Mouse (Mus musculus): ENCODE results near the gene 1700067K01Rik. TPM values are rescaled to one million over a fixed set of nuclear protein-coding genes. Genes with fewer than 3 reads are reported as not detected.

Gene 1700067K01Rik
- polyA plus RNA-seq, 1 experiment from 2014 or later = 0.69 TPM

DNA sequence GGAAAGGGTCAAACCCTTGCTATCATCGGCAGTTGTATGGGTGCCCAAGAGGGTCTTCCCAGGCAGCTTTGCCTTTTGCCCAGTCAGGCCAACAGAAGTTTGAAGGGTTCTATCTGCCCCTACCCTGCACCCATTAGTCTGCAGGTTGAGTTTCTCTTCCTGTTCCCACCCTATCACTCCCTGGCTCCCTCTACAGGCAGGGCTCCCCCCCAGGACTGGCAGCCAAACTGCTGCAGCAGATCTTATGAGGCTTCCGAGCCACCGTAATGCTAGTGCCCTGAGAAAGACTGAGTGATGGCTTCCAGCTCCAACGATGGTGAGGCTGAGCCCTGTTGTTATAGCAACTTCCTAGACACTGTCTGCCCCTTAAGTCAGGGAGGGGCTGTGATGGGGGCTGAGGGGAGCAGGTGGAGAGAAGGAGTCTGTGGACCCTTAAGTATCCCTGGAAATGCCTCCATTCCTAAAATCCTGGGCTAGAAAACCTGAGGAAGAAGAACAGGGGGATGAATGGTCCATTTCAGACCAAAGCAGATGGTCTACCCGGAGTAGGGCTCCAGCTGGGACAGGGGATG, 24.4 kb upstream of the 1700067K01Rik start:
- no peaks in the 10 kb centered on the region for H3K9me3 ChIP-seq (ENCODE audit: control insufficient read depth, low read length)
- peaks cover 43 to 71% of the 10 kb centered on the region in 2 experiments for H3K4me1 ChIP-seq (ENCODE audit: control insufficient read depth in 2 of 2, insufficient read depth in 2 of 2, low read length in 2 of 2)
- no peak overlapping the region; a peak in 1 of 4 replicates for H3K27ac ChIP-seq (replicated peaks in 1 of 2; ENCODE audit: control insufficient read depth in 1 of 2, insufficient read depth in 1 of 2, low read depth in 2 of 2, low read length in 2 of 2)
- 82% methylated on average over 5 of the region's 5 CpGs for WGBS
- H3K4me2 ChIP-seq (ENCODE audit: low read length) = no peak overlapping the region
- no peak overlapping the region for H3K4me3 ChIP-seq (ENCODE audit: control insufficient read depth in 1 of 2, insufficient read depth in 1 of 2, low read depth in 1 of 2, low read length in 2 of 2)
- no peak overlapping the region; the same call in 1 of the 2 replicates for H3K9ac ChIP-seq (ENCODE audit: low read length)
- H3K27me3 ChIP-seq (ENCODE audit: control insufficient read depth, insufficient read depth, low read length) = no peaks in the 10 kb centered on the region
- no peak for ATAC-seq (ENCODE audit: insufficient number of reproducible peaks, insufficient read depth, low FRiP score, low read depth)
- H3K36me3 ChIP-seq (ENCODE audit: control insufficient read depth, insufficient read depth, low read length) = peaks cover 25% of the 10 kb centered on the region

DNA sequence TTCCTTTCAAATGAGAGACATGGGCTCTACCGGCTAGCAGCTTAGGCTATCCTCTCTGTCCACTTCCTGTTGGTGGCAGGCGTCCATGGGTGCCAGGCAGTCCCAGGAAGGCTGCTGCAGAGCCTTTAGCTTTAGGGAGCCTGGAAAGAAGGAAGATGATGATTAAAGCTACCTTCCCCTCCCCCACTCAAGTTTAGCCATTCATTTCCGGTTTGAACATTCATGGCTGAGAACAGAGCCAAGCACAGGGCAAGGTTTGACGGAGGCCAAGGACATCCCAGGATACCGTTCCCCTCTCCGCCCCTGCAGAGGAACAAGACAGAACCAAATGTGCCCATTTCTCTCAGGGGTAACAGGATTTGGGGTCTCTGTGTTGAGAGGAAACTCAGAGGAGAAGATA, 23.7 kb upstream of the 1700067K01Rik start:
- no peak for ATAC-seq (ENCODE audit: insufficient number of reproducible peaks, insufficient read depth, low FRiP score, low read depth)
- no peak overlapping the region for H3K4me3 ChIP-seq (ENCODE audit: control insufficient read depth in 1 of 2, insufficient read depth in 1 of 2, low read depth in 1 of 2, low read length in 2 of 2)

DNA sequence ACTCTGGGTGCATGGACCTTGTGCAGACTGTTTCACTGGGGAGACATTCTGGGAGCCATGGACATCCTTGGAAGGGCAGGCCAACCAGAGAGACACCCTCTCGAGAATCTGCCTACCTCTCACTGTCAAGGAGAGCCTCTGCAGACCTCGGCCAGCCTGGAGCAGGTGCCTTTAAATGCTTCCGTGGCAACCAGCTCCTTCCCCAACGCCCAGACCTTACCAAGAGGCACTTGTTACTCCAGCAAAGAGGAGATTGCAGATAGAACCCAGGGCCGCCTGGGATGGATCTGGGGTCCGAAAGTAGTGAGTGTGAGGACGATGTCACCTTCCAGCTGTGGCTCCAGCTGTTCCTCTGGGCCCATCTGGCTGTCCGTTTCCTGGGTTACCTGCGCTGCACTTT, 23.1 kb upstream of the 1700067K01Rik start:
- WGBS = 60% methylated on average over 9 of the region's 9 CpGs
- Histone ChIP-seq H3K9me3 (ENCODE audit: control insufficient read depth, low read length) (no peaks in the 10 kb centered on the region), H3K36me3 (ENCODE audit: control insufficient read depth, insufficient read depth, low read length) (peaks cover 38% of the 10 kb centered on the region), H3K4me1 (ENCODE audit: control insufficient read depth in 2 of 2, insufficient read depth in 2 of 2, low read length in 2 of 2) (peaks cover 41 to 68% of the 10 kb centered on the region in 2 experiments), H3K27ac (replicated peaks in 1 of 2; ENCODE audit: control insufficient read depth in 1 of 2, insufficient read depth in 1 of 2, low read depth in 2 of 2, low read length in 2 of 2) (peak overlapping the region; percentile 46 to 98; a peak in 3 of 4 replicates), H3K4me3 (ENCODE audit: control insufficient read depth in 1 of 2, insufficient read depth in 1 of 2, low read depth in 1 of 2, low read length in 2 of 2) (no peak overlapping the region), H3K9ac (ENCODE audit: low read length) (peak overlapping the region; percentile 22; the same call in 1 of the 2 replicates), H3K4me2 (ENCODE audit: low read length) (peak overlapping the region; percentile 28), H3K27me3 (ENCODE audit: control insufficient read depth, insufficient read depth, low read length) (no peaks in the 10 kb centered on the region)
- no peak for ATAC-seq (ENCODE audit: insufficient number of reproducible peaks, insufficient read depth, low FRiP score, low read depth)

More for the DNA sequence above, 23.7 kb upstream of the 1700067K01Rik start:
- 34% methylated on average over 6 of the region's 6 CpGs for WGBS
- Histone ChIP-seq H3K9ac (ENCODE audit: low read length) (peak overlapping the region; percentile 22; the same call in 1 of the 2 replicates), H3K27ac (replicated peaks in 1 of 2; ENCODE audit: control insufficient read depth in 1 of 2, insufficient read depth in 1 of 2, low read depth in 2 of 2, low read length in 2 of 2) (peak overlapping the region; percentile 46 to 98; a peak in 3 of 4 replicates), H3K4me2 (ENCODE audit: low read length) (peak overlapping the region; percentile 28), H3K27me3 (ENCODE audit: control insufficient read depth, insufficient read depth, low read length) (no peaks in the 10 kb centered on the region), H3K36me3 (ENCODE audit: control insufficient read depth, insufficient read depth, low read length) (peaks cover 33% of the 10 kb centered on the region), H3K4me1 (ENCODE audit: control insufficient read depth in 2 of 2, insufficient read depth in 2 of 2, low read length in 2 of 2) (peaks cover 41 to 68% of the 10 kb centered on the region in 2 experiments), H3K9me3 (ENCODE audit: control insufficient read depth, low read length) (no peaks in the 10 kb centered on the region)

DNA sequence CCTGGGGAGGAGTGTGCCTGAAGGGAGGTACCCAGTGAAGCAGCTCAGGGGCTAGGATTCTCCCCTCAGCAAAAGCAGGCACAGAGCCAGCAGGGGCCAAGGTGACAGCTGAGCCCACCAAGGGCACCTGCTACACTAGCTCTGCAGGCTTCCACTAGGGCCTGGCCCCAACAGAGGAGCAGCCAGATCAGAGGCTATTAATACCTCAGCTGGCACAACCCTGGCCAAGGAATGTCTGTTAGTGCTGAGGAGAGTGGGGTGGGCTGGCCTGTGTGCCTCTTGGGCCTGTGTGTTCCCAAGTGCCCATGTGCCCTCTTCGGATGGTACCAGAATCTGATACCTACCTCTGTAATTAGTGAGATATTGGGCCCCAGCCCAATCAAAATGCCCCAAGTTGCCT, 21.1 kb upstream of the 1700067K01Rik start:
- H3K4me2 ChIP-seq (ENCODE audit: low read length) = peak overlapping the region; percentile 44
- peaks cover 58% of the 10 kb centered on the region for H3K36me3 ChIP-seq (ENCODE audit: control insufficient read depth, insufficient read depth, low read length)
- 47% methylated on average over 1 of the region's 1 CpGs for WGBS
- H3K9me3 ChIP-seq (ENCODE audit: control insufficient read depth, low read length) = no peaks in the 10 kb centered on the region
- H3K9ac ChIP-seq (ENCODE audit: low read length) = peak overlapping the region; percentile 62
- H3K27me3 ChIP-seq (ENCODE audit: control insufficient read depth, insufficient read depth, low read length) = no peaks in the 10 kb centered on the region
- ATAC-seq (ENCODE audit: insufficient number of reproducible peaks, insufficient read depth, low FRiP score, low read depth) = peak; percentile 88
- peak overlapping the region; percentile 95 to 98 for H3K27ac ChIP-seq (replicated peaks in 1 of 2; ENCODE audit: control insufficient read depth in 1 of 2, insufficient read depth in 1 of 2, low read depth in 2 of 2, low read length in 2 of 2)
- H3K4me1 ChIP-seq (ENCODE audit: control insufficient read depth in 2 of 2, insufficient read depth in 2 of 2, low read length in 2 of 2) = peaks cover 35 to 54% of the 10 kb centered on the region in 2 experiments
- no peak overlapping the region; a peak in 1 of 4 replicates for H3K4me3 ChIP-seq (ENCODE audit: control insufficient read depth in 1 of 2, insufficient read depth in 1 of 2, low read depth in 1 of 2, low read length in 2 of 2)

DNA sequence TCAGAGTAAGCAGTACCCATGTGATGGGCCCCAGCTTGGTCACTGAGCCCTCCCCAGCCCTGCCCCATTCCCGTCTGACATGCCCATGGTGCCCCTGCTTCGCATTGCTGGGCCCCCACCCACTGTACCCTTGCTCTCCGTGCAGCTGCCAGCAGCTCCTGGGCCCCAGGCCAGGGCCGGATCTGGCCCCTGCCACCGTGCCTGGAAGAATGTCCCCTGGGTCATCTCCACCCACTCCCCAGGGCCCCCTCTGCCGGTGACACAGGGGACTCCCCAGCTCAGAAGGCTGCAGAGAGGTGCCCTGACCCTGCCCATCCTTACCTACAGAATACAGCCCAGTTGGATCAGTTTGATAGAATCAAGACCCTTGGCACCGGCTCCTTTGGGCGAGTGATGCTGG, 20.5 kb upstream of the 1700067K01Rik start:
- peaks cover 64% of the 10 kb centered on the region for H3K36me3 ChIP-seq (ENCODE audit: control insufficient read depth, insufficient read depth, low read length)
- ATAC-seq (ENCODE audit: insufficient number of reproducible peaks, insufficient read depth, low FRiP score, low read depth) = peak; percentile 58; the same call in 1 of the 2 replicates
- peak overlapping the region; percentile 95 to 98 for H3K27ac ChIP-seq (replicated peaks in 1 of 2; ENCODE audit: control insufficient read depth in 1 of 2, insufficient read depth in 1 of 2, low read depth in 2 of 2, low read length in 2 of 2)
- H3K4me1 ChIP-seq (ENCODE audit: control insufficient read depth in 2 of 2, insufficient read depth in 2 of 2, low read length in 2 of 2) = peaks cover 35 to 51% of the 10 kb centered on the region in 2 experiments
- H3K9me3 ChIP-seq (ENCODE audit: control insufficient read depth, low read length) = no peaks in the 10 kb centered on the region
- peak overlapping the region; percentile 36 for H3K4me2 ChIP-seq (ENCODE audit: low read length)
- peak overlapping the region; percentile 62 for H3K9ac ChIP-seq (ENCODE audit: low read length)
- H3K27me3 ChIP-seq (ENCODE audit: control insufficient read depth, insufficient read depth, low read length) = no peaks in the 10 kb centered on the region
- 41% methylated on average over 8 of the region's 8 CpGs for WGBS
- H3K4me3 ChIP-seq (ENCODE audit: control insufficient read depth in 1 of 2, insufficient read depth in 1 of 2, low read depth in 1 of 2, low read length in 2 of 2) = no peak overlapping the region

DNA sequence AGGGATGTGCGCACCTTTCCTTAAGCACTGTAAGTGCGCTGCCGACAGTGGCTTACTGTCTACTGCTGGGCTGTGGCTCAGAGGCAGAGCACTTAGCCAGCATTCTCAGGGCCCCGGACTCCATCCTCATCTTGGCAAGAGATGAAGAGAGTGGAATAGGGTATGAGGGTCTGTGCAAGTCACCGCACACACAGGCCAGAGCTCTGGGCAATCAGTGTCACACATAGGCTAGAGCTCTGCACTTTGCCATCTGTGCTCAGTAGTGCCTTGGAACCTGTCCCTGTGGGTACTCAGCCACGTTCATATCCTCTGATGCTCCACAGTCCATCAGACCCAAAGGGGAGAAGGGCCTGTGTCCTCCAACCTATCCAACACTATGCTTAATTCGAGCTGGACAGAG, 19.8 kb upstream of the 1700067K01Rik start:
- WGBS = 92% methylated on average over 7 of the region's 7 CpGs
- peak overlapping the region; percentile 95 to 98 for H3K27ac ChIP-seq (replicated peaks in 1 of 2; ENCODE audit: control insufficient read depth in 1 of 2, insufficient read depth in 1 of 2, low read depth in 2 of 2, low read length in 2 of 2)
- no peak for ATAC-seq (ENCODE audit: insufficient number of reproducible peaks, insufficient read depth, low FRiP score, low read depth)

DNA sequence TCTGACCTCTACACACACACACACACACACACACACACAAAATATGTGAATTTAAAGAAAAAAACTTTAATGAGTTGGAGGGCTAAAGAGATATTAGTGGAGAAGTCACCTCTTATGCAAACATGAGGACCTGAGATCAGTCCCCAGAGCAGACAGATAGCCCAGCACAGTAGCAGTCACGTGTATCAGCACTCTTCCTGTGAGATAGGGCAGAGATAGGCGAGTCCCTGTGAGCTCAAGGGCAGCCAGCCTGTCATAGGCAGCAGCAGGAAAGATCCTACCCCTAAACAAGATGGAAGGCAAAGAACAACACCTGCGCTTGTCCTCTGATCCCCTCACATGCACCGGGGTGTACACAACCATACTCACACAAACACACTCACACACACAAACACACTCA, 18.9 kb upstream of the 1700067K01Rik start:
- H3K36me3 ChIP-seq (ENCODE audit: control insufficient read depth, insufficient read depth, low read length) = peaks cover 80% of the 10 kb centered on the region
- no peak for ATAC-seq (ENCODE audit: insufficient number of reproducible peaks, insufficient read depth, low FRiP score, low read depth)
- no peak overlapping the region for H3K9ac ChIP-seq (ENCODE audit: low read length)
- 67% methylated on average over 4 of the region's 4 CpGs for WGBS
- H3K9me3 ChIP-seq (ENCODE audit: control insufficient read depth, low read length) = no peaks in the 10 kb centered on the region
- no peak overlapping the region for H3K4me3 ChIP-seq (ENCODE audit: control insufficient read depth in 1 of 2, insufficient read depth in 1 of 2, low read depth in 1 of 2, low read length in 2 of 2)
- no peak overlapping the region for H3K4me2 ChIP-seq (ENCODE audit: low read length)
- H3K27ac ChIP-seq (replicated peaks in 1 of 2; ENCODE audit: control insufficient read depth in 1 of 2, insufficient read depth in 1 of 2, low read depth in 2 of 2, low read length in 2 of 2) = no peak overlapping the region
- peaks cover 27 to 35% of the 10 kb centered on the region in 2 experiments for H3K4me1 ChIP-seq (ENCODE audit: control insufficient read depth in 2 of 2, insufficient read depth in 2 of 2, low read length in 2 of 2)
- no peaks in the 10 kb centered on the region for H3K27me3 ChIP-seq (ENCODE audit: control insufficient read depth, insufficient read depth, low read length)

More for the DNA sequence above, 19.8 kb upstream of the 1700067K01Rik start:
- Histone ChIP-seq H3K36me3 (ENCODE audit: control insufficient read depth, insufficient read depth, low read length) (peaks cover 71% of the 10 kb centered on the region), H3K9me3 (ENCODE audit: control insufficient read depth, low read length) (no peaks in the 10 kb centered on the region), H3K27me3 (ENCODE audit: control insufficient read depth, insufficient read depth, low read length) (no peaks in the 10 kb centered on the region), H3K4me1 (ENCODE audit: control insufficient read depth in 2 of 2, insufficient read depth in 2 of 2, low read length in 2 of 2) (peaks cover 35 to 44% of the 10 kb centered on the region in 2 experiments), H3K4me2 (ENCODE audit: low read length) (no peak overlapping the region), H3K9ac (ENCODE audit: low read length) (peak overlapping the region; percentile 62; the same call in 1 of the 2 replicates), H3K4me3 (ENCODE audit: control insufficient read depth in 1 of 2, insufficient read depth in 1 of 2, low read depth in 1 of 2, low read length in 2 of 2) (no peak overlapping the region)

Data from heart, embryonic 14.5 days (tissue).